Mouse (Mus musculus): Measurements from ENCODE around the gene Ceacam10. TPM values are rescaled to one million over a fixed set of nuclear protein-coding genes. Genes with fewer than 3 reads are reported as not detected.

Gene Ceacam10
- total RNA-seq, 2 experiments from 2014 or later = 0.48 to 0.51 TPM

Other genes with a start within 250 kb of the Ceacam10 start
- gene Irgq, start 246.5 kb upstream of the Ceacam10 start, total RNA-seq (2021) = 10 to 100 TPM; 24.9 to 25.7 TPM
- not detected for gene Pinlyp, start 231.1 kb upstream of the Ceacam10 start, total RNA-seq (2021)
- 10 to 100 TPM; 56.8 to 64.4 TPM for gene Xrcc1, start 230.9 kb upstream of the Ceacam10 start, total RNA-seq (2021)
- 10 to 100 TPM; 17.7 to 20.4 TPM for gene Ethe1, start 189.7 kb upstream of the Ceacam10 start, total RNA-seq (2021)
- gene Zfp575, start 189.6 kb upstream of the Ceacam10 start, total RNA-seq (2021) = 1 to 10 TPM; 1.8 to 2.0 TPM
- gene Phldb3, start 166.4 kb upstream of the Ceacam10 start, total RNA-seq (2021) = 1 to 10 TPM; 6.5 to 6.9 TPM
- 1 to 10 TPM in 1 of 2 experiments, under 1 TPM in 1; 0.70 to 1.5 TPM for gene Lypd3, start 140.7 kb upstream of the Ceacam10 start, total RNA-seq (2021)
- gene Tex101, start 100.5 kb upstream of the Ceacam10 start, total RNA-seq (2021) = not detected
- gene BC049730, start 68.0 kb upstream of the Ceacam10 start, total RNA-seq (2021) = not detected
- not detected for gene Gm4763, start 50.3 kb upstream of the Ceacam10 start, total RNA-seq (2021)
- 1 to 10 TPM; 1.5 to 3.9 TPM for gene Cd177, start 16.9 kb upstream of the Ceacam10 start, total RNA-seq (2021)
- under 1 TPM in 1 of 2 experiments, not detected in 1; 0.92 TPM for gene Gm9844, start 85.0 kb downstream of the Ceacam10 start, total RNA-seq (2021)
- not detected for gene Lypd4, start 92.7 kb downstream of the Ceacam10 start, total RNA-seq (2021)
- under 1 TPM in 1 of 2 experiments, not detected in 1; 0.17 TPM for gene Dmrtc2, start 92.9 kb downstream of the Ceacam10 start, total RNA-seq (2021)
- 1,000 to 10,000 TPM; 1,415 to 1,431 TPM for gene Rps19, start 107.2 kb downstream of the Ceacam10 start, total RNA-seq (2021)
- gene Cd79a, start 120.2 kb downstream of the Ceacam10 start, total RNA-seq (2021) = 1 to 10 TPM; 1.1 to 3.2 TPM
- 100 to 1,000 TPM; 159 to 161 TPM for gene Arhgef1, start 125.7 kb downstream of the Ceacam10 start, total RNA-seq (2021)
- gene Gm4881, start 167.3 kb downstream of the Ceacam10 start, total RNA-seq (2021) = not detected
- 100 to 1,000 TPM; 204 to 208 TPM for gene Rabac1, start 195.5 kb downstream of the Ceacam10 start, total RNA-seq (2021)
- gene Atp1a3, start 228.8 kb downstream of the Ceacam10 start, total RNA-seq (2021) = 10 to 100 TPM; 66.4 to 69.0 TPM